Mouse (Mus musculus) liver, adult 2 months (tissue): ENCODE measurements around the gene Pepd.

Experiments
- CTCF ChIP-seq: fragments of 200-500 bp; IDR thresholded peaks from 2 replicates; pipeline ENCODE4 v1.5.1; 2011; ENCODE audit warnings: low read depth, low read length, control low read depth
- POLR2A ChIP-seq: fragments of 200-500 bp; IDR thresholded peaks from 2 replicates; pipeline ENCODE4 v1.6.1; 2011; ENCODE audit warnings: low read length, control low read depth; ENCODE audit not compliant: insufficient read depth; ENCODE audit errors: extremely low read depth

DNA sequence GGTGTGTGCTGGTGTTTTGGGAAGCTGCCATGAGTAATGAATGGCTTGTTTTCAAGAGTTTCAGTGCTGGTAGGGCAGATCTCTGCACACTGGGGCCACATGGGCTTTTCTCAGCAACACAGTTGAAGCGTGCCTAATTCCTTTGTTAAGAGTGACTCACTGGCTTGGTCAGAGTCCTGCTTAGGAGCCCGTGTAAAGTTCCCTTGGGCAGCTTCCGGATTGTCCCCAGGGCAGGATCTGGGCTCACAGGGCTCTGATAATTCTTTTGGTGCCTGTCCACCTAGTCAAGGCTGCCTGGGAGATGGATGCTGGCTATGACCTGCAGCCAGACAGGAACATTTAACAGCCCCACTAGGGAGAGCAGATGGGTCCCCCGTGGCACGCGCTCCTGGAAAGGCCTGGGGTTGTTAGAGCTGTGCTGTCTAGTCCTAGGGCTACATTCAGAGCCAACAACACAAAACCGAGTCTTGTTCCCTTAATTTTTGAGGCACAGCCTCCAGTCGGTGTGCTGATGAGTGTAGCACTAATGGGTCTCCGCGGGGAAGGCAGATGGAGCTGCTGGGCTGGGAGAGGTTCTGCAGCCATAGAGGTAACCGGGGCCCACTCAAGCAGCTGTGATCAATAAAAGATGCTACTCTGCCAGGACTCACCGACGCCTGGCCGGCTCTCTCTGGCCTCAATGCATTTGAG, 27.2 kb downstream of the Pepd start:
- no peak for TF ChIP-seq CTCF
- TF ChIP-seq POLR2A, result no peak
